Mouse (Mus musculus) hindbrain, embryonic 11.5 days (tissue): ENCODE results near the gene Adgrl3. TPM values are rescaled to one million over a fixed set of nuclear protein-coding genes. Genes with fewer than 3 reads are reported as not detected.

ENCODE experiments used
- ATAC-seq: fragments of 200-750 bp; cut with Nextera tagmentation; 2 replicates; pipeline ENCODE4 v1.8.0; 2017; ENCODE audit warnings: mild to moderate bottlenecking, moderate TSS enrichment, moderate library complexity; ENCODE audit not compliant: low FRiP score
- DNase-seq: peaks from one replicate; pipeline ENCODE4 v3.0.0-alpha.2; 2015; ENCODE audit warnings: low spot score
- H3K27ac ChIP-seq: fragments of 300-500 bp; sonication (generic); 2 replicates; pipeline ENCODE4 v1.5.1; 2014; ENCODE audit warnings: mild to moderate bottlenecking, low read depth, low read length
- H3K27me3 ChIP-seq: fragments of 300-500 bp; sonication (generic); 2 replicates; pipeline ENCODE4 v1.6.1; 2014; ENCODE audit warnings: mild to moderate bottlenecking, low read length, moderate library complexity, mixed read lengths; ENCODE audit not compliant: control insufficient read depth, insufficient read depth
- H3K36me3 ChIP-seq: fragments of 300-500 bp; sonication (generic); 2 replicates; pipeline ENCODE4 v1.6.1; 2014; ENCODE audit warnings: mild to moderate bottlenecking, low read length, moderate library complexity, mixed read lengths; ENCODE audit not compliant: control insufficient read depth, insufficient read depth
- H3K4me1 ChIP-seq: fragments of 300-500 bp; sonication (generic); replicated peaks from 2 replicates; pipeline ENCODE4 v1.6.1; 2014; ENCODE audit warnings: low read length, mixed read lengths; ENCODE audit not compliant: control insufficient read depth, insufficient read depth
- H3K4me2 ChIP-seq: fragments of 300-500 bp; sonication (generic); replicated peaks from 2 replicates; pipeline ENCODE4 v1.6.1; 2014; ENCODE audit warnings: mild to moderate bottlenecking, low read depth, low read length
- H3K4me3 ChIP-seq: fragments of 300-500 bp; sonication (generic); 2 replicates; pipeline ENCODE4 v1.5.1; 2014; ENCODE audit warnings: low read depth, low read length
- H3K9ac ChIP-seq: fragments of 300-500 bp; sonication (generic); 2 replicates; pipeline ENCODE4 v1.6.1; 2014; ENCODE audit warnings: low read depth, low read length
- H3K9me3 ChIP-seq: fragments of 300-500 bp; sonication (generic); 2 replicates; pipeline ENCODE4 v1.6.1; 2016; ENCODE audit warnings: low read length; ENCODE audit not compliant: control insufficient read depth
- WGBS: fragments of 180-500 bp; shearing (Covaris S2); extraction: QIAGEN DNeasy Blood & Tissue Kit; methylation state at CpG from one replicate; pipeline ENCODE4 v1.1.7; 2014; 5-methylcytosine and 5-hydroxymethylcytosine counted together
- polyA plus RNA-seq: library from polyadenylated mRNA; unstranded; fragments of >200 nt; fragmentation: Nextera tagmentation; extraction: Ambion mirVana; gene quantifications from 2 replicates; pipeline ENCODE4 v1.2.1, GENCODE M21; 2014

The Adgrl3 gene
- polyA plus RNA-seq, 1 experiment from 2014 or later, result 40.2 TPM

- Histone ChIP-seq H3K27me3 (no peaks in the 10 kb centered on the region), H3K9ac (no peak overlapping the region), H3K4me2 (no peak overlapping the region), H3K36me3 (no peaks in the 10 kb centered on the region), H3K4me1 (no peaks in the 10 kb centered on the region), H3K27ac (no peak overlapping the region), H3K4me3 (no peak overlapping the region), H3K9me3 (no peaks in the 10 kb centered on the region)
- DNase-seq (no peak), ATAC-seq (no peak)
Observed at GRCm38 (mm10) chr5:81301874-81302273, 281.9 kb downstream of the Adgrl3 start.

DNA sequence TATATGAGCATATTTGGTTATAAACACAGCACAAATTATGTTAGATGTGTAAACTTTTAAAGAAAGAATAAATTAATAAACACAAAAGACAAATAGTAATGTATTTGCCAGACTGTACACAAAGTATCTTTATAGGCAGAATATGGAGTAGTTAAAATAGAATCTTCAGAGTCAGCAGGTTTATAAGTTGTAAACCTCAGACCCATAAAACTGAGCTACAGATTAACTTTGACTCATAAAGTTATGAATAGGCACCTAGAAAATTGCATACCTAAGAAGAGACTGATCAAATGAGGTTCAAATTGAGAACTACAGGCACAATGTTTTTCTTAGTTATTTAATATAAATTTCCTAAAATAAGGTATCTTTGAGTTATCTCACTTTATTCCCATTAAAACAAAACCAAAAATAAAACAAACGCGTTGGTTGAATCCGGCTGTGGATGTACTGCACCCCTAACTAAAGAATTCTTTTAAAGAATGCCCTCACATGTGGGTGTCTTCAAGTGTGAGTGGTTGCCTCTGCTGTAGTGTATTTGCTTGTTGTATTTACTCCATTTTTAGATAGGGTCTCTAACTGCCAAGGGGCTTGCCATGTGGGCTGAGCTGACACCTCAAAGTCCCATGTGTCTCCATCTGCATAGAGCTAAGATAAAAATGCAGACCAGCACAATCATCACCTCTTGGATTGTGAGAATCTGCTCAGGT is 297.6 kb downstream of the Adgrl3 start:
- Histone ChIP-seq H3K4me1 (no peaks in the 10 kb centered on the region), H3K27me3 (no peaks in the 10 kb centered on the region), H3K4me3 (no peak overlapping the region), H3K9me3 (no peaks in the 10 kb centered on the region), H3K4me2 (no peak overlapping the region), H3K9ac (no peak overlapping the region), H3K36me3 (no peaks in the 10 kb centered on the region), H3K27ac (no peak overlapping the region)
- DNase-seq, result no peak
- ATAC-seq, result no peak
- WGBS, result 98% methylated on average over 3 of the region's 3 CpGs

DNA sequence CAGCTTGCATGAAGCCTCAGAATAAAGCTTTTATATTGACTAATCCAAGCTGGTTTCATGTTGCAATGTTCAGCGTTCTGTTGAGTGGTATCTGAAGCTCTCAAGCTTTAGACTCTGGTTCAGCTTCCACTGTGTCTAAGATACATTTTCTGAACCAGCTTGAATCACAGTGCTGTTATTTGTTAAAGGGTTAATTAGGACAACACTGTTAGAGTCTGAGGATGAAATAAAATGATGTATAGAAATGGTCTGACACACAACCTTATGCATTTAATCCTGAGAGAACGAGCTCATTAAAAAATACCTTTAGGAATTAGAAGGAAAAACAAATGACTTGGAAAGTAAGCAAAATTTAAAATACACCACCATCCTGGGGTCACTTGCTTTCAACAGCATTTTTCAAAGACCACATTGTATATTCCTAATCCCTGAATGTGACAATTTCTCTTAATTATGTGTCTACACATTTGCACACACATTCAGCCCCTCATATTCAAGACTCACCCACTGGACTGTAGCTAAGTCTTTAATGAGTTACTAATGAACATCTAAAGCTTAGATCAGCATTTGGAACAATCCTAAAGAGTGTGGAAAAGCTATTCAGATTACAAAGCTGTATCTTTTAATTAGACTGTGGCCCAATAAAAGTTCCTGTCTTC is 301.5 kb downstream of the Adgrl3 start:
- H3K9ac ChIP-seq, result no peak overlapping the region
- no peaks in the 10 kb centered on the region for H3K36me3 ChIP-seq
- no peaks in the 10 kb centered on the region for H3K9me3 ChIP-seq
- H3K4me2 ChIP-seq, result no peak overlapping the region
- no peak for ATAC-seq
- H3K27me3 ChIP-seq, result no peaks in the 10 kb centered on the region
- no peaks in the 10 kb centered on the region for H3K4me1 ChIP-seq
- DNase-seq, result no peak
- 87% methylated on average over 2 of the region's 2 CpGs for WGBS
- H3K27ac ChIP-seq, result no peak overlapping the region
- H3K4me3 ChIP-seq, result no peak overlapping the region

DNA sequence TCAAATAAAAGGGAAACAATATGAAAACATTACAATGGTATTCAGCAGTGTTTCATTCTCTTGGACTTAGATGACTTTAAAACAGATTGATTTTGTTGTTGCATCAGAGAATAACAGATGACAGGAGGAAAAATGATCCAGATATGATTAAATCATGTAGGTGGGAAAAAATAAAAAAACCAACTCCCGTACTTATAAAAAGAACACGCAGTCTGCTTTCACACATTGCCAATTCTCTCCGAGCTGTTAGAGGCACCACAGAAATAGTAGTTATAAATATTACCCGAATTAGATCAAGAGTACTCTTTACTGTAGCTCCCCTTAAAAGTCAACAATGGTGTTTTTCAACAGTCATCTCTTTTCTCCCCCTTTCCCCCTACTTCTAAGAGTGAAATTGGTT is 302.1 kb downstream of the Adgrl3 start:
- Histone ChIP-seq H3K9ac (no peak overlapping the region), H3K27ac (no peak overlapping the region), H3K9me3 (no peaks in the 10 kb centered on the region), H3K4me3 (no peak overlapping the region), H3K36me3 (no peaks in the 10 kb centered on the region), H3K27me3 (no peaks in the 10 kb centered on the region), H3K4me2 (no peak overlapping the region), H3K4me1 (no peaks in the 10 kb centered on the region)
- no peak for ATAC-seq
- DNase-seq, result no peak
- WGBS, result 90% methylated on average over 4 of the region's 4 CpGs

- ATAC-seq, result no peak
- 85% methylated on average over 4 of the region's 4 CpGs for WGBS
- no peak overlapping the region for H3K4me2 ChIP-seq
Observed at GRCm38 (mm10) chr5:81326916-81327315, 307.0 kb downstream of the Adgrl3 start.

GRCm38 (mm10) chr5:81327392-81327791 is 307.5 kb downstream of the Adgrl3 start:
- no peaks in the 10 kb centered on the region for H3K36me3 ChIP-seq
- H3K27me3 ChIP-seq, result no peaks in the 10 kb centered on the region
- ATAC-seq (no peak), DNase-seq (no peak)
- H3K4me1 ChIP-seq, result no peaks in the 10 kb centered on the region
- no peak overlapping the region for H3K4me2 ChIP-seq
- H3K4me3 ChIP-seq, result no peak overlapping the region
- H3K9ac ChIP-seq, result no peak overlapping the region
- H3K27ac ChIP-seq, result no peak overlapping the region
- no peaks in the 10 kb centered on the region for H3K9me3 ChIP-seq
- 82% methylated on average over 1 of the region's 1 CpGs for WGBS

More at GRCm38 (mm10) chr5:81326916-81327315, 307.0 kb downstream of the Adgrl3 start:
- H3K36me3 ChIP-seq, result no peaks in the 10 kb centered on the region
- no peaks in the 10 kb centered on the region for H3K9me3 ChIP-seq
- DNase-seq, result no peak
- H3K4me3 ChIP-seq, result no peak overlapping the region
- no peak overlapping the region for H3K27ac ChIP-seq
- no peaks in the 10 kb centered on the region for H3K4me1 ChIP-seq
- no peaks in the 10 kb centered on the region for H3K27me3 ChIP-seq
- no peak overlapping the region for H3K9ac ChIP-seq

DNA sequence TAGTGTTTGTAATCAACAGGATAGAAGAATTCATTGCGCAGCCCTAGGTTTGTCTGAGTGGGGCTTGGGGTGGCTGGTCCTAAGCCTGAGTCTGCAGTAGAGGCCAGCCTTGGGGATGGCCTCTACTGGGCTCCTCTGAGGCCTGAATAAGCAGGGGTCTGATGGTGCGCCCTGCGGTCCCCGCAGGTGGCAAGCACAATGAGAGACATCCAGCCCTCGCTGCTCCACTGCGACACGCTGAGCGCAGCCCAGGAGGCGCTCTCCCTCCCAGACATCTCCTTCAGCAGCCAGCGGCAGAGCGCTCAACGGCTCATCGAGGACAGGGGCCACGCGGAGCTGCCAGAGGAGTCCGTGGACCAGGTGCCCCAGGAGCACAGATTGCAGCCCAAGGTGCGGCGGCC is 309.6 kb downstream of the Adgrl3 start:
- ATAC-seq, result peak; percentile 43; the same call in 1 of the 2 replicates
- no peak overlapping the region for H3K4me3 ChIP-seq

GRCm38 (mm10) chr5:81344330-81344729 is 324.4 kb downstream of the Adgrl3 start:
- WGBS, result 29% methylated on average over 1 of the region's 1 CpGs
- Histone ChIP-seq H3K27ac (no peak overlapping the region), H3K4me2 (no peak overlapping the region), H3K4me1 (no peaks in the 10 kb centered on the region; the same call in 1 of the 2 replicates), H3K9me3 (no peaks in the 10 kb centered on the region), H3K36me3 (no peaks in the 10 kb centered on the region), H3K27me3 (no peaks in the 10 kb centered on the region), H3K4me3 (no peak overlapping the region), H3K9ac (no peak overlapping the region)
- no peak for ATAC-seq
- no peak for DNase-seq

More for the DNA sequence above, 309.6 kb downstream of the Adgrl3 start:
- Histone ChIP-seq H3K27ac (no peak overlapping the region), H3K9ac (no peak overlapping the region), H3K4me2 (peak overlapping the region; percentile 6), H3K4me1 (no peaks in the 10 kb centered on the region), H3K27me3 (no peaks in the 10 kb centered on the region), H3K36me3 (no peaks in the 10 kb centered on the region), H3K9me3 (no peaks in the 10 kb centered on the region)
- DNase-seq, result peak; percentile 25
- WGBS, result 21% methylated on average over 16 of the region's 18 CpGs

GRCm38 (mm10) chr5:81345096-81345435 is 325.1 kb downstream of the Adgrl3 start:
- H3K4me1 ChIP-seq, result no peaks in the 10 kb centered on the region; the same call in 1 of the 2 replicates
- no peaks in the 10 kb centered on the region for H3K9me3 ChIP-seq
- 50% methylated on average over 3 of the region's 3 CpGs for WGBS
- no peak for ATAC-seq
- DNase-seq, result no peak
- no peak overlapping the region for H3K27ac ChIP-seq
- H3K4me3 ChIP-seq, result no peak overlapping the region
- H3K9ac ChIP-seq, result no peak overlapping the region
- H3K36me3 ChIP-seq, result no peaks in the 10 kb centered on the region
- no peaks in the 10 kb centered on the region for H3K27me3 ChIP-seq
- H3K4me2 ChIP-seq, result no peak overlapping the region
